Mouse (Mus musculus): Measurements from ENCODE around the gene Fkbpl.

The Fkbpl gene

DNA sequence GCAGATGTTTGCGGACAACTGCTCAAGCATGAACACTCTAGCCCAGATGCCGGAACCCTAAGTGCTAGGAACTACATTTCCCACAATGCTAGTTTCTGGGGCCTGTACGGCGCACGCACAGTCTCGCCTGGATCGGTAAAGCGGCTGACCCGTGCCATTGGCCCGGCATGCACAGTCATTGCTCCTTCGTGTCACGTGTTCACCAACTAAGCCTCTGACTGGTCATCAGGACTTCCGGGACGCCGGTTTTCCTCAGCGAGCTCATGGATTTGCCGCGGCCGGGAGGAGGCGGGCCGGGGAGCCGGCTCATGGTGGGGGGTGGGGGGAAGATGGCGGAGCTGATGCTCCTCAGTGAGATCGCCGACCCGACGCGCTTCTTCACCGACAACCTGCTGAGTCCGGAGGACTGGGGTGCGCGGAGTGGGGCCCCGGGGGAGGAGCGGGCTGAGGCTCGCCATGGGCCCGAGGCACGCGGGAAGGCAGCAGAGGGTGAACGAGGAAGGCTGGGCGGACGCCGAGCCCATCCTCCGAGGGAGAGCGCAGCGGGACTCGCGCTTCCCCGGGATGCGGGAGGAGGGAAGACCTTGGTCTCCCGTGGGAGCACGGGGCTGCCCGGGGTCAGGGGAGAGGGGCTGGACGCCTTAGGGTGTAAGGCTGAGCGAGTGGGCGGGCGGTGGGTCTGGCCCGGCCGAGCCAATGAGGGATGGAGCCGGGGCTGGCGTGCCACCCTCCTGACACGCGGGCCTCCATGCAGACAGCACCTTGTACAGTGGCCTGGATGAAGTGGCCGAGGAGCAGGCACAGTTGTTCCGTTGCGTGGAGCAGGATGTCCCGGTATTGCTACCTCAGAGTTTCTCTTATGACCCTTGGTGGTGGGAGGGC, 2.6 kb downstream of the Fkbpl start, which contains the start of gene Atf6b:
TSS of gene Atf6b (plus strand) at position 241 of the 882 bp plus-strand sequence.
- DNase-seq (ENCODE audit: extremely low read depth, low read depth), result peak; percentile 98

GRCm38 (mm10) chr17:34648141-34648890, 3.8 kb downstream of the Fkbpl start:
- DNase-seq (ENCODE audit: extremely low read depth, low read depth), result no peak

DNA sequence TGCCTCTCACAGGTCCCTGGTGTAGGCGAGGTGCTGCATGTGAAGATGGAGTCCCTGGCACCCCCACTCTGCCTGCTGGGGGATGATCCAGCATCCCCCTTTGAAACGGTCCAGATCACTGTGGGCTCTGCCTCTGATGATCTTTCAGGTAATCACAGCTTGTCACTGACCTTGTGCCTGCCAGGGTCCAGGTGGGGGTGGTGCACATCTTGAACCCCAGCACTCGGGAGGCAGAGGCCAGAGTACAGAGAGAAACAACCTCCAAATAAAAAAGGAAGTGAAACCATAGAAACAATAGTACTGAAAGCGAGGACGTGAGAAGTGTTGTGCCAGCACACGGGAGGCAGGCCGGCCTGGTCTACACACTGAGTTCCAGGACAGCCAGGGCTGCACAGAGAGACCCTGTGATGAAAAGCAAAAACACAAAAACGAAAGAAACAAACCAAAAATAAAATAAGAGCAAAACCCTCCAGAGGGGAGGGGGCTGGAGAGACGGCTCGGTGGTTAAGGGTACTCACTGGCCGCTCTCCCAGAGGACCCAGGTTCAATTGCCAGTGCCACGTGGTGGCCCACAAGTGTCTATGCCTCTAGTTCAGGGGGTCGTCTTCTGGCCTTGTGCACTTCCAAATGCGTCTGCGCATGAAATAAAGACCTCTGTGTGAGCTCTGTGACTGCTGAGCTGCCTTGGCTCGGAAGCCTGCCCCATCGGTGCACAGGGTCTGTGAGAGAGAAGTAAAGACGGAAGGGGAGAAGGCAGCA, 4.7 kb downstream of the Fkbpl start:
- no peak for DNase-seq (ENCODE audit: extremely low read depth, low read depth)

GRCm38 (mm10) chr17:34650781-34651180, 6.2 kb downstream of the Fkbpl start:
- no peak for DNase-seq (ENCODE audit: extremely low read depth, low read depth)

- no peak for DNase-seq (ENCODE audit: extremely low read depth, low read depth)
Observed at GRCm38 (mm10) chr17:34651507-34652221, 7.1 kb downstream of the Fkbpl start.

DNA sequence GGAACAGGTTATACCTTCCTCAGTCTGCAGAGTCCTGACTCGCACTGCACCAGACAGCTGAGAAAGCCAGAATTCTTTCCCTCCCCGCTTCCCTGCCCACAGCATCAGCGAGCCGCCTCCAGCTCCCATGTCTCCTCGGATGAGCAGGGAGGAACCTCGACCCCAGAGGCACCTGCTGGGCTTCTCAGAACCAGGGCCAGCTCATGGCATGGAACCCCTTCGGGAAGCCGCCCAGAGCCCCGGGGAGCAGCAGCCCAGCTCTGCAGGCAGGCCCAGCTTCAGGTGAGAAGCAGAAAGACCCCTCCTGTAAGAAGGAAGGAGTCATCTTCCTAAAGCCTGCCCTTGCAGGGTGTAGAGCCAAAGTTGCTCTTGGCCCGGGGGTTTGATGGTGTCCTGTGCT, 8.0 kb downstream of the Fkbpl start:
- no peak for DNase-seq (ENCODE audit: extremely low read depth, low read depth)

DNA sequence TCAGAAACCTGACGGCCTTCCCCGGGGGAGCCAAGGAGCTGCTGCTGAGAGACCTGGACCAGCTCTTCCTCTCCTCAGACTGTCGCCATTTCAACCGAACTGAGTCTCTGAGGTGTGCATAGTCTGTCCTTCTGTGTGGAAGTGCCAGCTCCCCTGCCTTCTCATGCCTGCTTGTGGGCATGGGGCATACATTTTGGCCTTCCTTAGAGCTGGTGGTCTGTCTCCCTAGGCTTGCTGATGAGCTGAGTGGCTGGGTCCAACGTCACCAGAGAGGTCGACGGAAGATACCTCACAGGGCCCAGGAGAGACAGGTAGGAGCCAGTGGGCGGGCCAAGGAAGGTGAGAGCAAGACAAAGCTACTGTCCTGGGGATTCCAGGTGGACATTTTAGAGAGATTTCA, 8.4 kb downstream of the Fkbpl start:
- no peak for DNase-seq (ENCODE audit: extremely low read depth, low read depth)

- DNase-seq (ENCODE audit: extremely low read depth, low read depth), result no peak
Observed at GRCm38 (mm10) chr17:34653746-34654285, 9.3 kb downstream of the Fkbpl start.

GRCm38 (mm10) chr17:34654392-34654791, 9.8 kb downstream of the Fkbpl start:
- DNase-seq (ENCODE audit: extremely low read depth, low read depth), result no peak

GRCm38 (mm10) chr17:34655160-34655559, 10.6 kb downstream of the Fkbpl start:
- no peak for DNase-seq (ENCODE audit: extremely low read depth, low read depth)

DNA sequence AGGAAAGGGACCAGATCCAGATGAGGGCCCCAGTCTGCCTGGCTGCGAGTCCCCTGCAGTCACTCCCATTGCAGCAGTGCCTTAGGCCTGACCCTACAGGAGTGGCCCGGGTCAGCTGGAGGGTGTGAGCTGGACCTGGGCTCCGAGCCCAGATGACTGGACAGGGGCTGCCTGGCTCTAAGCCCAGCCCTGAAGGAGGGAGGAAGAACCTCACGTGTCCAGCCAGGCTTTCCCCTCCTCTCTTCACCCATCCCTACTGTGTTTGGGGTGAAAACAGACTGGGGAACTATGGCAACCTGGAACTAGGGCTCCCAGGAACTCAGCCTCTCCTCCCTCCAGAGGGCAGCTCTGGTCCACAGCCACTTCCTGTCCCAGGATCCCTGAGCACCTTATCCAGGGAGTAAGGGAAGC, 11.0 kb downstream of the Fkbpl start:
- no peak for DNase-seq (ENCODE audit: extremely low read depth, low read depth)

DNA sequence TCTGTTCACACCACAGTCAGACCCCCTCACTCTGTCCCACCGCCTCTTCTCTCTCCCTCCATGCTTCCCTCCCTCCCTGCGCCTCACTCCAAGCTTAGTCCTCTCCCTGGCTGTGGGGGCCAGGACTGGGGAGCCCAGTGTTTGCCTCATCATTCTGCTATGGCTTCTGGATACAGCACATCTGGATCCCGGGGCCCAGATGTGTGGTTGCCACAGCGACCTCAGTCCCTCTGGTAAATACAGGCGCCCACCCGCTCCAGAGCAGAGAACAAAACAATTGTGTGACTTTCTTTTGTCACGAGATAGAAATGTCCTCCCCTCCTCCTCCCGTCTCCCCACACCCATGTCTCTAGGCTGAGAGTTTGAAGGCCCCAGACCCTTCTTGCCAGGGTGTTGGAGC, 12.1 kb downstream of the Fkbpl start:
- DNase-seq (ENCODE audit: extremely low read depth, low read depth), result no peak

DNA sequence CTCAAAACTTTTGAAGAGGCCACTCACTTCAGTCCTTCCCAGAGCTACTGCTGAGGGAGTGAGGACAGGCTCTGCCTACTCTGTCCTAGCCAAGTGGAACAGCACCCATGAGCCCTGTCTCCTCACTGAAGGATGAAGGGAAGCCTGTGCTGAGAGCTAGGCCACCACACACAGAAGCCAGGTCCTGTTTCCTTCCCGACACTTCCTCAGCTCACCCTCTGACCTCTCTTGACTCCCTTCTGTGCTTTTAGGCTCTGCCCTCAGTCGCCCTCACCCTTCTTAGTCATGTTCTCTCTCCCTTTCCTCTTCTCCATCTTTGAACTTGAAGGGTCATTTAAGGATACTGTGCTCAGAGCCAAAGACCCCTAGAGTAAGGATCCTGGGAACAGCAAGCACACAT, 12.7 kb downstream of the Fkbpl start:
- DNase-seq (ENCODE audit: extremely low read depth, low read depth), result no peak

DNA sequence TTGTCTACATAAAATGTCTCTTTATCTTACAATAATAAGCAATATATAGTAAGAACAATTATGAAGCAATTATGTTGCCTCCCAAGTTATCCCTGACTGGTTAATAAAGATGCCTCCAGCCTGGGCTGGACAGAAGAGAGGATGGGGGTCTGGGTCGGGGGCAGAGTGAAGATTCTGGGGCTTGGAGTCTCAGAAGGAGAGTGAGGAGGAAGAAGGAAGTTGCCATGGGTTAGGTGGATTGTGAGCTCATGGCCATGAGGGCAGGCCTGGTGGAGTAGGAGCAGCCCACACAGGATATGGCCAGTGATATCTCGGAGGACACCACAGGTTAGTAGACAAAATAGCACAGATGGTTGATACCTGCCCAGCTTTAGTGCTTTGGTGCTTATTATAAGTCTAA, 13.6 kb downstream of the Fkbpl start:
- DNase-seq (ENCODE audit: extremely low read depth, low read depth), result no peak

GRCm38 (mm10) chr17:34658591-34658990, 14.0 kb downstream of the Fkbpl start:
- no peak for DNase-seq (ENCODE audit: extremely low read depth, low read depth)

- no peak for DNase-seq (ENCODE audit: extremely low read depth, low read depth)
Observed at GRCm38 (mm10) chr17:34659181-34659896, 14.8 kb downstream of the Fkbpl start.

DNA sequence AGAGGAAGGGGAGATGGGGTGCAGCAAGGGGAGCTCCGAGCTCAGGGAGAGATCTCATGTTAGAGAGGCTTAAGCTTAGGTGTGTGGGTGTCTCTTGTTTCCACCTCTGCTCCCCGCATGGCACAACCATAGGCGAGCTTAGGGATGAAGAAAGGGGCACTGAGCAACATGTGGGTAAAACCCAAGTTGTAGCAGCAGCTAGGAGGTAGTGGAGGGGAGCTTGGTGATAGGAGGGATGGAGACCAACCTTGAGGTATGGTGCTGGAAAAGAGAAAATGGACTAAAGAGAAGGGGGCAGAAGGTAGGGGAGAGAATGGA, 15.3 kb downstream of the Fkbpl start:
- DNase-seq (ENCODE audit: extremely low read depth, low read depth), result no peak

DNA sequence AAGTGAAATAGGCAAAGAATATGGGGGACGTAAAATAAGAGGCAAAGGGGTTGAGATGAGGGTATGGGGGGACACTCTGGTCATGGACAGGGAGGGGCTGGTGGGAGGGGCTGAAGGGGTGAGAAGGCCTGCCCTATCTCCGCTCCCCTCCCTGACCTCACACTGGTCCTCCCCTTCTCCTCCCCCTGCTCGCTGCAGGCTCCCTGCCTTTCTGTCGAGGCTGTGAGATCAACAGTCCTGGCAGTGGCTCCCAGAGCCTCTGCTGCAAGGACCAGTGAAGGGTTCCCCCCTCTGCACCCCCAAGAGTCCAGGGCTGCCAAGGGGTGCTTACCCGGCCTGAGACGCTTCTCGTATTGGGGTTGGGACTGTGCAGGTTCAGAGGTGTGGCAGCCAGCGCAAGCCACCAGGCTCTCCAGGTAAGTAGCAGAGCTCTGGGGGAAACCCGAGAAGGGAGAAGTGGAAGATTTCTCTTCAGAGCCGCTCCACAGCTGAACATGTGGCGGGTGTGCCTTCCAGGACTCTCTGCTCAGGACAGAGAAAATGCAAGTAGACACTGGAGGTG, 15.8 kb downstream of the Fkbpl start:
- DNase-seq (ENCODE audit: extremely low read depth, low read depth), result no peak

- DNase-seq (ENCODE audit: extremely low read depth, low read depth), result no peak
Observed at GRCm38 (mm10) chr17:34661121-34661591, 16.6 kb downstream of the Fkbpl start.

DNA sequence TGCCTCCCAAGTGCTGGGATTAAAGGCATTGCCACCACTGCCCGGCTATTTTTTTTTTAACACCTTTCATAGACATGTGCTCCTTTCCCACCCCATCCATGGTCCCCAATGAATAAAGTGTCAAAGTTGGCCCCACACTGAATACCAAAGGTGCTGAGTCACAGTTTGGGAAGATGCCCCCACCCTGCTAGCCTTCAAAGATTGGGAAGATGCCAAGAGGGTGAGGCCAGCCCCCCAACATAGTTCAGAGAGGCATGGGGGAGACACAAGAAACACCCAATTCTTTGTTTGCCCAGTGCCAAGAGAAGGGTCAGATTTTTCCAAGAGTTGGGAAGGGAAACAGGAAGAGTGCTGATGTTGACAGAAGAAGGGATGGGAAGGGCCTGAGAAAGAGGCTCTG, 17.9 kb downstream of the Fkbpl start:
- DNase-seq (ENCODE audit: extremely low read depth, low read depth), result no peak

All from MEL-GATA-1-ER (cell line).